Mouse (Mus musculus) forebrain, embryonic 14.5 days (tissue): ENCODE results near the gene Gm10961. TPM values are rescaled to one million over a fixed set of nuclear protein-coding genes. Genes with fewer than 3 reads are reported as not detected.
"Not testable (repeated sequence)": the region's sequence is repeated elsewhere in the genome, so short reads cannot be mapped to it uniquely, and the experiment has no call there.

Source experiments
- ATAC-seq: fragments of 200-750 bp; cut with Nextera tagmentation; 2 replicates; pipeline ENCODE4 v1.8.0; 2017; ENCODE audit warnings: mild to moderate bottlenecking, moderate library complexity
- DNase-seq: peaks from one replicate; pipeline ENCODE4 v3.0.0-alpha.2; 2015; ENCODE audit warnings: low spot score
- H3K27ac ChIP-seq: fragments of 300-500 bp; sonication (generic); 2 replicates; pipeline ENCODE4 v1.5.1; 2014; ENCODE audit warnings: low read depth, mild to moderate bottlenecking, control low read depth, low read length, moderate library complexity
- H3K27me3 ChIP-seq: fragments of 300-500 bp; sonication (generic); replicated peaks from 2 replicates; pipeline ENCODE4 v1.6.1; 2014; ENCODE audit warnings: low read length, control low read depth, mixed read lengths; ENCODE audit not compliant: control insufficient read depth, insufficient read depth
- H3K36me3 ChIP-seq: fragments of 300-500 bp; sonication (generic); 2 replicates; pipeline ENCODE4 v1.6.1; 2014; ENCODE audit warnings: low read length, control low read depth; ENCODE audit not compliant: control insufficient read depth, insufficient read depth
- H3K4me1 ChIP-seq: fragments of 300-500 bp; sonication (generic); 2 replicates; pipeline ENCODE4 v1.6.1; 2014; ENCODE audit warnings: antibody characterized with exemption, low read length, control low read depth; ENCODE audit not compliant: control insufficient read depth, insufficient read depth
- H3K4me2 ChIP-seq: fragments of 300-500 bp; sonication (generic); 2 replicates; pipeline ENCODE4 v1.6.1; 2014; ENCODE audit warnings: mild to moderate bottlenecking, control low read depth, low read length
- H3K4me3 ChIP-seq: fragments of 300-500 bp; sonication (generic); 2 replicates; pipeline ENCODE4 v1.5.1; 2014; ENCODE audit warnings: low read depth, low read length, control low read depth
- H3K9ac ChIP-seq: fragments of 300-500 bp; sonication (generic); 2 replicates; pipeline ENCODE4 v1.6.1; 2014; ENCODE audit warnings: mild to moderate bottlenecking, low read length, control low read depth, moderate library complexity
- H3K9me3 ChIP-seq: fragments of 300-500 bp; sonication (generic); replicated peaks from 2 replicates; pipeline ENCODE4 v1.6.1; 2016; ENCODE audit warnings: low read length, control low read depth, mixed read lengths; ENCODE audit not compliant: control insufficient read depth
- WGBS: fragments of 180-500 bp; shearing (Covaris S2); extraction: QIAGEN DNeasy Blood & Tissue Kit; methylation state at CpG from one replicate; pipeline ENCODE4 v1.1.7; 2014; 5-methylcytosine and 5-hydroxymethylcytosine counted together
- polyA plus RNA-seq: library from polyadenylated mRNA; unstranded; fragments of >200 nt; fragmentation: Nextera tagmentation; extraction: Ambion mirVana; gene quantifications from 2 replicates; pipeline ENCODE4 v1.2.1, GENCODE M21; 2014

Gene Gm10961
- polyA plus RNA-seq, 1 experiment from 2014 or later: not detected

GRCm38 (mm10) chr3:107636236-107636635, 5.1 kb downstream of the Gm10961 start:
- no peaks in the 10 kb centered on the region for H3K4me1 ChIP-seq
- H3K27ac ChIP-seq: no peak overlapping the region
- no peak overlapping the region for H3K9ac ChIP-seq
- H3K36me3 ChIP-seq: no peaks in the 10 kb centered on the region
- no peaks in the 10 kb centered on the region for H3K27me3 ChIP-seq
- WGBS: 81% methylated on average over 3 of the region's 3 CpGs
- no peak overlapping the region for H3K4me2 ChIP-seq
- no peaks in the 10 kb centered on the region for H3K9me3 ChIP-seq
- no peak overlapping the region for H3K4me3 ChIP-seq
- DNase-seq (no peak), ATAC-seq (no peak)

- H3K4me1 ChIP-seq: no peaks in the 10 kb centered on the region
- H3K36me3 ChIP-seq: no peaks in the 10 kb centered on the region
- no peaks in the 10 kb centered on the region for H3K27me3 ChIP-seq
- H3K9me3 ChIP-seq: no peaks in the 10 kb centered on the region
- H3K4me2 ChIP-seq: no peak overlapping the region
- WGBS: 58% methylated on average over 5 of the region's 5 CpGs
- H3K9ac ChIP-seq: no peak overlapping the region
- ATAC-seq: no peak
- H3K4me3 ChIP-seq: no peak overlapping the region
- peak; percentile 22 for DNase-seq
- no peak overlapping the region for H3K27ac ChIP-seq
Observed at GRCm38 (mm10) chr3:107637606-107638172, 6.6 kb downstream of the Gm10961 start.

- no peak overlapping the region for H3K4me3 ChIP-seq
- no peaks in the 10 kb centered on the region for H3K36me3 ChIP-seq
- H3K27me3 ChIP-seq: no peaks in the 10 kb centered on the region
- H3K27ac ChIP-seq: no peak overlapping the region
- H3K4me2 ChIP-seq: no peak overlapping the region
- no peaks in the 10 kb centered on the region for H3K4me1 ChIP-seq
- 89% methylated on average over 3 of the region's 3 CpGs for WGBS
- H3K9me3 ChIP-seq: no peaks in the 10 kb centered on the region
- ATAC-seq: no peak
- no peak overlapping the region for H3K9ac ChIP-seq
- no peak for DNase-seq
Observed at GRCm38 (mm10) chr3:107646947-107647346, 15.8 kb downstream of the Gm10961 start.

GRCm38 (mm10) chr3:107650276-107650675, 19.2 kb downstream of the Gm10961 start:
- 78% methylated on average over 5 of the region's 5 CpGs for WGBS
- not testable (repeated sequence) for DNase-seq, H3K4me2 ChIP-seq, H3K4me1 ChIP-seq, H3K9ac ChIP-seq, H3K9me3 ChIP-seq, ATAC-seq, H3K36me3 ChIP-seq, H3K27me3 ChIP-seq, H3K27ac ChIP-seq, H3K4me3 ChIP-seq

- Histone ChIP-seq H3K27ac (no peak overlapping the region), H3K36me3 (no peaks in the 10 kb centered on the region), H3K4me3 (no peak overlapping the region), H3K9me3 (no peaks in the 10 kb centered on the region), H3K4me2 (no peak overlapping the region), H3K4me1 (no peaks in the 10 kb centered on the region), H3K27me3 (no peaks in the 10 kb centered on the region), H3K9ac (no peak overlapping the region)
- DNase-seq (no peak), ATAC-seq (no peak)
- WGBS: 97% methylated on average over 3 of the region's 3 CpGs
Observed at GRCm38 (mm10) chr3:107652968-107653367, 21.8 kb downstream of the Gm10961 start.

- DNase-seq: no peak
- Histone ChIP-seq H3K4me1 (no peaks in the 10 kb centered on the region), H3K27ac (no peak overlapping the region)
Observed at GRCm38 (mm10) chr3:107654861-107655260, 23.7 kb downstream of the Gm10961 start.

GRCm38 (mm10) chr3:107655491-107655890, 24.4 kb downstream of the Gm10961 start:
- WGBS: 90% methylated on average over 3 of the region's 3 CpGs
- H3K27me3 ChIP-seq: no peaks in the 10 kb centered on the region
- no peak for DNase-seq
- H3K9me3 ChIP-seq: no peaks in the 10 kb centered on the region
- H3K4me2 ChIP-seq: no peak overlapping the region
- H3K27ac ChIP-seq: no peak overlapping the region
- H3K4me3 ChIP-seq: no peak overlapping the region
- no peak overlapping the region for H3K9ac ChIP-seq
- no peaks in the 10 kb centered on the region for H3K4me1 ChIP-seq
- peaks cover 12% of the 10 kb centered on the region; the same call in 1 of the 2 replicates for H3K36me3 ChIP-seq
- no peak for ATAC-seq

More at GRCm38 (mm10) chr3:107654861-107655260, 23.7 kb downstream of the Gm10961 start:
- WGBS: 86% methylated on average over 3 of the region's 3 CpGs
- H3K27me3 ChIP-seq: no peaks in the 10 kb centered on the region
- H3K9me3 ChIP-seq: no peaks in the 10 kb centered on the region
- H3K9ac ChIP-seq: no peak overlapping the region
- H3K4me3 ChIP-seq: no peak overlapping the region
- no peak overlapping the region for H3K4me2 ChIP-seq
- H3K36me3 ChIP-seq: 0 out of 2 replicates have a peak, but pooled peaks cover 7% of the 10 kb centered on the region
- no peak for ATAC-seq

GRCm38 (mm10) chr3:107656151-107656550, 25.0 kb downstream of the Gm10961 start:
- no peak for ATAC-seq
- H3K4me2 ChIP-seq: no peak overlapping the region
- no peak overlapping the region for H3K27ac ChIP-seq
- H3K36me3 ChIP-seq: peaks cover 18% of the 10 kb centered on the region; the same call in 1 of the 2 replicates
- no peak overlapping the region for H3K9ac ChIP-seq
- no peaks in the 10 kb centered on the region for H3K27me3 ChIP-seq
- DNase-seq: no peak
- H3K4me3 ChIP-seq: no peak overlapping the region
- no peaks in the 10 kb centered on the region for H3K9me3 ChIP-seq
- WGBS: 93% methylated on average over 2 of the region's 2 CpGs
- no peaks in the 10 kb centered on the region for H3K4me1 ChIP-seq

- Histone ChIP-seq H3K27ac (no peak overlapping the region), H3K4me3 (no peak overlapping the region), H3K27me3 (no peaks in the 10 kb centered on the region), H3K9ac (no peak overlapping the region), H3K4me1 (no peaks in the 10 kb centered on the region), H3K4me2 (no peak overlapping the region), H3K36me3 (peaks cover 24% of the 10 kb centered on the region), H3K9me3 (no peaks in the 10 kb centered on the region)
- WGBS: 83% methylated on average over 4 of the region's 4 CpGs
- no peak for DNase-seq
- no peak for ATAC-seq
Observed at GRCm38 (mm10) chr3:107656888-107657287, 25.8 kb downstream of the Gm10961 start.
